Mouse (Mus musculus): ENCODE results near the gene Calhm2. TPM values are rescaled to one million over a fixed set of nuclear protein-coding genes. Genes with fewer than 3 reads are reported as not detected.

Calhm2 gene
- polyA plus RNA-seq, 1 experiment from 2014 or later = 5.2 TPM

DNA sequence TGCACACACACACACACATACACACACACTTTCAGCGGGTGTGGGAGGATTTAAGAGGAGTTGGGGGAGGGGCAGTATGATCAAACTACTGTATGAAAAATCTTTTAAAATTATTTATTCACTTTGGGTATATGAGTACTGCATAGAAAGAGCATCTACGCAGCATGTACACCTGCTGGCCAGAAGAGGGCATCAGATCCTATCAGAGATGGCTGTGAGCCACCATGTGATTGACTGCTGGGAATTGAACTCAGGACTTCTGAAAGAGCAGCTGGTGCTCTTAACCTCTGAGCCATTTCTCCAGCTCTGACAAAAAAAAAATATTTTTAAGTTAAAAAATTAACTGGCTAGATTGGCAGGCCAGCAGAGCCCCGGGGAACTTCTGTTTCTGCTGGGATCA is 36.4 kb upstream of the Calhm2 start:
- H3K4me3 ChIP-seq = no peak overlapping the region
- no peak overlapping the region for H3K9ac ChIP-seq
- H3K27me3 ChIP-seq (replicated peaks) = peaks cover 49% of the 10 kb centered on the region
- peaks cover 4% of the 10 kb centered on the region for H3K4me1 ChIP-seq
- no peak overlapping the region for H3K4me2 ChIP-seq
- no peaks in the 10 kb centered on the region for H3K36me3 ChIP-seq
- 54% methylated on average over 3 of the region's 3 CpGs for whole genome bisulfite sequencing
- H3K27ac ChIP-seq (replicated peaks) = no peak overlapping the region
- no peaks in the 10 kb centered on the region for H3K9me3 ChIP-seq
- no peak; the same call in 1 of the 2 replicates for ATAC-seq (ENCODE audit: extremely low read depth, insufficient number of reproducible peaks, low FRiP score, low TSS enrichment)

- no peak for ATAC-seq (ENCODE audit: extremely low read depth, insufficient number of reproducible peaks, low FRiP score, low TSS enrichment)
Observed at GRCm38 (mm10) chr19:47168793-47169412, 30.8 kb upstream of the Calhm2 start.

GRCm38 (mm10) chr19:47168223-47168622 is 30.1 kb upstream of the Calhm2 start:
- Histone ChIP-seq H3K9ac (peak overlapping the region; percentile 67), H3K4me1 (peaks cover 7% of the 10 kb centered on the region), H3K9me3 (no peaks in the 10 kb centered on the region), H3K4me2 (peak overlapping the region; percentile 69), H3K27me3 (replicated peaks) (peaks cover 9% of the 10 kb centered on the region; the same call in 1 of the 2 replicates), H3K4me3 (peak overlapping the region; percentile 35), H3K36me3 (no peaks in the 10 kb centered on the region), H3K27ac (replicated peaks) (no peak overlapping the region)
- WGBS = 4% methylated on average over 13 of the region's 13 CpGs
- no peak for ATAC-seq (ENCODE audit: extremely low read depth, insufficient number of reproducible peaks, low FRiP score, low TSS enrichment)

More at GRCm38 (mm10) chr19:47168793-47169412, 30.8 kb upstream of the Calhm2 start:
- H3K27ac ChIP-seq (replicated peaks) = no peak overlapping the region
- H3K4me3 ChIP-seq = peak overlapping the region; percentile 35
- H3K9ac ChIP-seq = peak overlapping the region; percentile 67
- H3K4me1 ChIP-seq = peaks cover 7% of the 10 kb centered on the region
- no peaks in the 10 kb centered on the region for H3K36me3 ChIP-seq
- peaks cover 16% of the 10 kb centered on the region; the same call in 1 of the 2 replicates for H3K27me3 ChIP-seq (replicated peaks)
- no peaks in the 10 kb centered on the region for H3K9me3 ChIP-seq
- 18% methylated on average over 11 of the region's 11 CpGs for WGBS
- peak overlapping the region; percentile 69 for H3K4me2 ChIP-seq

- no peak for ATAC-seq (ENCODE audit: extremely low read depth, insufficient number of reproducible peaks, low FRiP score, low TSS enrichment)
- 44% methylated on average over 7 of the region's 7 CpGs for WGBS
- no peak overlapping the region for H3K9ac ChIP-seq
Observed at GRCm38 (mm10) chr19:47167617-47168214, 29.6 kb upstream of the Calhm2 start.

GRCm38 (mm10) chr19:47166758-47167157 is 28.7 kb upstream of the Calhm2 start:
- Histone ChIP-seq H3K27me3 (replicated peaks) (peaks cover 3% of the 10 kb centered on the region; the same call in 1 of the 2 replicates), H3K9ac (no peak overlapping the region), H3K4me2 (no peak overlapping the region), H3K27ac (replicated peaks) (no peak overlapping the region), H3K36me3 (no peaks in the 10 kb centered on the region), H3K4me3 (no peak overlapping the region), H3K4me1 (peaks cover 7% of the 10 kb centered on the region), H3K9me3 (no peaks in the 10 kb centered on the region)
- no peak for ATAC-seq (ENCODE audit: extremely low read depth, insufficient number of reproducible peaks, low FRiP score, low TSS enrichment)
- WGBS = 23% methylated on average over 3 of the region's 3 CpGs

More at GRCm38 (mm10) chr19:47167617-47168214, 29.6 kb upstream of the Calhm2 start:
- Histone ChIP-seq H3K36me3 (no peaks in the 10 kb centered on the region), H3K4me3 (peak overlapping the region; percentile 35; the same call in 1 of the 2 replicates), H3K4me2 (peak overlapping the region; percentile 69), H3K4me1 (peaks cover 7% of the 10 kb centered on the region), H3K9me3 (no peaks in the 10 kb centered on the region), H3K27me3 (replicated peaks) (peaks cover 4% of the 10 kb centered on the region; the same call in 1 of the 2 replicates), H3K27ac (replicated peaks) (no peak overlapping the region)

GRCm38 (mm10) chr19:47163176-47163744 is 25.2 kb upstream of the Calhm2 start:
- no peaks in the 10 kb centered on the region for H3K9me3 ChIP-seq
- no peak overlapping the region for H3K9ac ChIP-seq
- peaks cover 3% of the 10 kb centered on the region; the same call in 1 of the 2 replicates for H3K27me3 ChIP-seq (replicated peaks)
- no peak overlapping the region for H3K4me3 ChIP-seq
- no peak for ATAC-seq (ENCODE audit: extremely low read depth, insufficient number of reproducible peaks, low FRiP score, low TSS enrichment)
- H3K4me1 ChIP-seq = 0 out of 2 replicates have a peak, but pooled peaks cover under 1% of the 10 kb centered on the region
- WGBS = 92% methylated on average over 6 of the region's 6 CpGs
- H3K36me3 ChIP-seq = no peaks in the 10 kb centered on the region
- no peak overlapping the region for H3K4me2 ChIP-seq
- no peak overlapping the region for H3K27ac ChIP-seq (replicated peaks)

- Histone ChIP-seq H3K4me2 (no peak overlapping the region), H3K4me3 (no peak overlapping the region), H3K9ac (no peak overlapping the region), H3K27me3 (replicated peaks) (peaks cover 3% of the 10 kb centered on the region; the same call in 1 of the 2 replicates), H3K27ac (replicated peaks) (no peak overlapping the region), H3K4me1 (no peaks in the 10 kb centered on the region), H3K9me3 (no peaks in the 10 kb centered on the region), H3K36me3 (no peaks in the 10 kb centered on the region)
- 52% methylated on average over 4 of the region's 4 CpGs for WGBS
- ATAC-seq (ENCODE audit: extremely low read depth, insufficient number of reproducible peaks, low FRiP score, low TSS enrichment) = no peak
Observed at GRCm38 (mm10) chr19:47161669-47162068, 23.6 kb upstream of the Calhm2 start.

DNA sequence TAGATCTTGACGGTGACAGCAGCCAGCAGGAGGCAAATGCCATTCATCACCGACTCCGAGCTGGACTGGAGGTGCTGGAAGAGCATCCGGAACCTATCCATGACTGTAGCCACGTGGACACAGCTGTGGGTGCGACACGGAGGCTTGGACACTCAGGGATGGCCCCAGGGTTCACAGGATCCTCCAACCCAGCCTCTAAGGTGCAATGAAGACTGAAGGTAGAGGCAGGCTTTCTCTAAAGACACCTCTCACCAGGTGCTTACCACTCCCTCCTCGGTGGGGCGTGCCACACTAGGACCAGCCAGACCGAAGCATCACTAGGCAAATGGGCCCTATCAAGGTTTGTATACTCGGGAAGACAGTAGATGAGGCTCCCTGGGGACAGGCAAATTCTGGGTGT is 19.6 kb upstream of the Calhm2 start, which contains the start of gene Calhm3:
TSS of gene Calhm3 (minus strand) at position 101 of the 400 bp plus-strand sequence.
- no peak within 1 kb of the TSS for H3K27ac ChIP-seq (replicated peaks)
- H3K9ac ChIP-seq = no peak within 1 kb of the TSS
- H3K27me3 ChIP-seq (replicated peaks) = peaks cover 8% of the 10 kb centered on the region; the same call in 1 of the 2 replicates
- no peaks in the 10 kb centered on the region for H3K4me1 ChIP-seq
- H3K36me3 ChIP-seq = no peaks in the 10 kb centered on the region
- H3K9me3 ChIP-seq = no peaks in the 10 kb centered on the region
- WGBS = 82% methylated on average over 11 of the region's 11 CpGs
- no peak for ATAC-seq (ENCODE audit: extremely low read depth, insufficient number of reproducible peaks, low FRiP score, low TSS enrichment)
- no peak within 1 kb of the TSS for H3K4me3 ChIP-seq
- no peak within 1 kb of the TSS for H3K4me2 ChIP-seq

- no peak for ATAC-seq (ENCODE audit: extremely low read depth, insufficient number of reproducible peaks, low FRiP score, low TSS enrichment)
- H3K4me3 ChIP-seq = no peak overlapping the region
- no peak overlapping the region for H3K4me2 ChIP-seq
- H3K27ac ChIP-seq (replicated peaks) = no peak overlapping the region
- 72% methylated on average over 7 of the region's 7 CpGs for WGBS
- peaks cover 12% of the 10 kb centered on the region for H3K4me1 ChIP-seq
- peaks cover 22% of the 10 kb centered on the region for H3K27me3 ChIP-seq (replicated peaks)
- H3K36me3 ChIP-seq = no peaks in the 10 kb centered on the region
- no peak overlapping the region for H3K9ac ChIP-seq
- H3K9me3 ChIP-seq = no peaks in the 10 kb centered on the region
Observed at GRCm38 (mm10) chr19:47153767-47154166, 15.7 kb upstream of the Calhm2 start.

- Histone ChIP-seq H3K9me3 (no peaks in the 10 kb centered on the region), H3K4me1 (peaks cover 12% of the 10 kb centered on the region), H3K27me3 (replicated peaks) (peaks cover 22% of the 10 kb centered on the region), H3K4me2 (peak overlapping the region; percentile 69), H3K36me3 (no peaks in the 10 kb centered on the region), H3K9ac (peak overlapping the region; percentile 66; the same call in 1 of the 2 replicates), H3K4me3 (peak overlapping the region; percentile 45), H3K27ac (replicated peaks) (no peak overlapping the region)
- 59% methylated on average over 12 of the region's 12 CpGs for WGBS
- no peak for ATAC-seq (ENCODE audit: extremely low read depth, insufficient number of reproducible peaks, low FRiP score, low TSS enrichment)
Observed at GRCm38 (mm10) chr19:47152062-47152369, 13.9 kb upstream of the Calhm2 start.

GRCm38 (mm10) chr19:47151332-47152061 is 13.4 kb upstream of the Calhm2 start:
- Histone ChIP-seq H3K27me3 (replicated peaks) (peaks cover 22% of the 10 kb centered on the region), H3K4me2 (peak overlapping the region; percentile 69), H3K36me3 (no peaks in the 10 kb centered on the region), H3K9ac (peak overlapping the region; percentile 66; the same call in 1 of the 2 replicates), H3K4me1 (peaks cover 12% of the 10 kb centered on the region), H3K9me3 (no peaks in the 10 kb centered on the region), H3K27ac (replicated peaks) (no peak overlapping the region), H3K4me3 (peak overlapping the region; percentile 45)
- WGBS = 18% methylated on average over 32 of the region's 32 CpGs
- no peak for ATAC-seq (ENCODE audit: extremely low read depth, insufficient number of reproducible peaks, low FRiP score, low TSS enrichment)
